Mouse (Mus musculus): Measurements from ENCODE around the gene Prdm12.

GRCm38 (mm10) chr2:31654854-31655559 lies 15.2 kb downstream of the Prdm12 start:
- TF ChIP-seq MAFK (IDR thresholded peaks at IDR 0.05; ENCODE audit: insufficient read depth, low read depth, low read length) (no peak), HCFC1 (IDR thresholded peaks at IDR 0.05; ENCODE audit: borderline replicate concordance, insufficient read depth, low read length) (no peak), ZNF384 (IDR thresholded peaks at IDR 0.05; ENCODE audit: low read depth, low read length) (no peak), ZC3H11A (IDR thresholded peaks at IDR 0.05; ENCODE audit: borderline replicate concordance, low read depth, low read length) (0 out of 2 replicates have a peak, but pooled peaks have one; percentile 13), CHD2 (IDR thresholded peaks at IDR 0.05; ENCODE audit: low read depth, low read length) (no peak)
